Mouse (Mus musculus) natural killer cell, adult 2 months (primary cell): ENCODE measurements around the gene Arnt.

Experiments used
- DNase-seq, 2 experiments: peaks; one replicate each; pipeline ENCODE4 v3.0.0; 2022; ENCODE audit warnings: low spot score in 2 of 2

Arnt gene

GRCm38 (mm10) chr3:95457758-95458157 is 23.6 kb downstream of the Arnt start:
- DNase-seq, result no peak

DNA sequence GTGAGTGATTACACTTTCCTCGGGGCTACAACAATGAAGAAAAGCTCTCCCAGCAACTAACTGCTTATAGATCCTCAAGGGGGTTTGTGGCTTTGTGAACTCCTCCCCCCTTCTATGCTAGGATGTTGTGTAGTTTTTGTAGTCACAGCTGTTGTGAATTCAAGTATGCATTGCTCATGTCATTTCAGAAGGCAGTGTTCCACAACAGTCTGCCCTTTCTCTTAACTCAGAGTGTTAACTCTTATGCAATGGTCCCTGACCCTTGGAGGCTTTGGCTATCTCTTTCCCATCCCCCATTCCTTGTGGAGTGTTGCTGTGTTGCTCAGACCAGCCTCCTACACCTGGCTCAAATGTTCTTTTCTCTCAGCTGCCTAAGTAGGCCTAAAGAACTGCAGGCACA is 25.2 kb downstream of the Arnt start:
- no peak for DNase-seq

- no peak for DNase-seq
Observed at GRCm38 (mm10) chr3:95463852-95464251, 29.7 kb downstream of the Arnt start.

GRCm38 (mm10) chr3:95478966-95479365 is 44.8 kb downstream of the Arnt start:
- DNase-seq, result no peak

- DNase-seq, result no peak
Observed at GRCm38 (mm10) chr3:95486421-95486820, 52.2 kb downstream of the Arnt start.

DNA sequence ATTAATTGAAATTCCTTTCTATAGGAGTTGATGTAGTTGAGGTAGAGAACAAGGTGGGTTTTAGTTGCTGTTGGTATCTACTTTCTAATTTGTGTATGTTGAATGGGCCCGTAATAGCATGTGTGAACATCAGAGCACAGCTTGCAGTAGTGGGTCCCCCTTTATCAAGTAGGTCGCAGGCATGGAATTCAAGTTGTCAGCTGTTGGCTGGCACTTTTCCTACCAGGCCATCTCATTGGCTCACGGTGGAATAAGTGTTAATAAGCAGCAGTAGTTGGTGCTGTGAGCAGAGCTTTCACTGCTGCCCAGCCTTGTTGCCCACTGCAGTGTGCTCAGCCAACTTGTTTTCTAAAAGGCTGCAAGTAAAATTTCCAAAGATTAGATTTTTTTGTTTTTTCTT is 54.5 kb downstream of the Arnt start:
- no peak for DNase-seq

GRCm38 (mm10) chr3:95490238-95490637 is 56.0 kb downstream of the Arnt start:
- no peak for DNase-seq

- DNase-seq, result peak; percentile 41 to 58
Observed at GRCm38 (mm10) chr3:95494342-95494741, 60.2 kb downstream of the Arnt start.

DNA sequence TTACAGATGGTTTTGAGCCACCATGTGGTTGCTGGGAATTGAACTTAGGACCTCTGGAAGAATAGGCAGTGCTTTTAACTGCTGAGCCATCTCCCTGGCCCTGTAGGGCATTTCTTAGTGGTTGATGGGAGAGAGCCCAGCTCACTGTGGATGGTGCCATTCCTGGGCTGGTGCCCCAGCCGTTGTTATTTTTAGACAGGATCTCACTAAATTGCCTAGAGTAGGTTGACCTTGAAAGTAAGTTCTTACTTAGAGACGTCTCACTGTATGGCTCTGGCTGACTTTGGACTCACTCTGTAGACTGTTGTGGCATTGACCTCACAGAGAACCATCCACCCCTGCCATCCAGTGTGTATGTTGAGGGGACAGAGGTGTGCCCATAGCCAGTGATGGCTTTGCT is 64.0 kb downstream of the Arnt start:
- no peak for DNase-seq

DNA sequence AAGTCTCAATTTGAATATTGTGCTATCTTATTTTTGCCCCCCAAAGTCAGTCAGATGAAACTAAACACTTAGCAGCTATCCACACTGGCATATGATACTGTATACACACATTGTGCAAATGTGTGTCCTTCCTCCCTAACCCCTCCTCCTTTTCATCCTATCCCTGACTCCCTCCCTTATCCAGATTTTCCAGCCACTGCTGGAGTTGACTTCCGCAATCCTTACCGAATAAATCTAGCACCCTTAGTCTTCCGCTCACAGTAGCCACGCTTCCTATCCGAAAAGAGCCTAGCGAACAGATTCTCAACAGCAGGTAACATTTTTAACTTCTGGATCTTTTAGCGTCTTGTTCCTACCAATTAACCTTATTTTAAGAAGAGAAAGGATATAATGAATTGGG is 64.8 kb downstream of the Arnt start, which contains the start of gene Ctsk:
Gene Ctsk (plus strand): TSS at position 233 of the 400 bp plus-strand sequence.
- no peak for DNase-seq

GRCm38 (mm10) chr3:95499496-95500140 is 65.4 kb downstream of the Arnt start:
- no peak for DNase-seq

DNA sequence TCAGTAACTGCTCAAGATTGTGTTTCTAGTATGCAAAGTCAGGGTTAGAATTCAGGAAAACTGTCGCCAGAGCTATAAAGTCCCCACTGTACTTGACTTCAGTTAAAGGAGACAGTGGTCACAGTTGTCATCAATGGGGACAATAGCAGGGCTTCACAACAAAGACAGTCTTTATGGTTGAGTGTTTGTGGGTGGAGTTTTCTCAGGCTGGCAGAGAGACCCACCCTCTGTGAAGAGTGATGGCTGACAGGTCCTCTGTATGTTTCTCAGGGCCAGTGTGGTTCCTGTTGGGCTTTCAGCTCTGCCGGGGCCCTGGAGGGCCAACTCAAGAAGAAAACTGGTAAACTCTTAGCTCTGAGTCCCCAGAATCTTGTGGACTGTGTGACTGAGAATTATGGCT is 68.1 kb downstream of the Arnt start:
- no peak for DNase-seq

GRCm38 (mm10) chr3:95509348-95509747 is 75.2 kb downstream of the Arnt start:
- no peak for DNase-seq

DNA sequence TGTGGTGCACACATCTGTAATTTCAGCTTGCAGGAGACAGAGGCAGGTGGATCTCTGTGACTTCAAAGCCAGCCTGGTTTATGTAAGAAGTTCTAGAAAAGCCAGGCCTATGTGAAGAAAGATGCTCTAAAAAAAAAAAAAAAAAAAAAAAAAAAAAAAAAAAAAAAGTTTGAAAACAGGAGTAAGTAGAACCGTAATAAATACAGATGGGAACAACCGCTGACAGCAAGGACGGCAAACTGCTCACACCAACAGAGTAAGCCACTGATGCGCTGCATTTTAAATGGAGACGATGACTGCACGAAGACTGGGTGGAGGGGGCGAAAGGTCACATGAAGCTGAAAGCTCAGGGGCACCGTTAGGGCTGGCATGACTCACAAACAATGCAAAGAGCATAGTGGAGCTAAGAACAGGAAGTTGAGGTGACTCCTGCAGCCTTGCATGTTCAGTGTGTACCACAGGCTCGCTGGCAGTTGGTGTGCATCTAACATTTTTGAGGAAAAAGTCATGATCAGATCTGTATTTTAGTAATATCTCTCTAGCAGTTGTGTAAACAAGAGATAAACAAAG is 77.5 kb downstream of the Arnt start:
- DNase-seq, result peak; percentile 28 to 46

- no peak for DNase-seq
Observed at GRCm38 (mm10) chr3:95516614-95517041, 82.4 kb downstream of the Arnt start.

- DNase-seq, result peak; percentile 23 to 50
Observed at GRCm38 (mm10) chr3:95517493-95517898, 83.3 kb downstream of the Arnt start.

DNA sequence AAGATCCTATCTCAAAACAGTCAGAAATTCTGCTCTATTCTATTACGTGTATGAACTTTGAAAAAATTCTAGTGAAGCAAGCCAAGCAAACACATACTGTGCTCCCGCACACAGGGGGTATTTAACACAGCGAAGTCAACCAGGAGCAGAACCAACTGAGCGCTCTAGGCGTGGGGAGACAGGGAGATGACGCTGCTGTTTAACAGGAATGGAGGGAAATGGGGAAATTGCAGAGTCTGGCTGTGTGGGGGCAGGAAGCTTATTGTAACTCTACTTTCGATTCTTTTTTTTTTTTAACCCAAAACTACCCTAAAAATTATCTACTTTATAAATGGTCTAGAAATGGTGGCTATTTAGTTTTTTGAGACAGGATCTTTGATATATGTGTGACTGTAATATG is 84.7 kb downstream of the Arnt start:
- no peak for DNase-seq

DNA sequence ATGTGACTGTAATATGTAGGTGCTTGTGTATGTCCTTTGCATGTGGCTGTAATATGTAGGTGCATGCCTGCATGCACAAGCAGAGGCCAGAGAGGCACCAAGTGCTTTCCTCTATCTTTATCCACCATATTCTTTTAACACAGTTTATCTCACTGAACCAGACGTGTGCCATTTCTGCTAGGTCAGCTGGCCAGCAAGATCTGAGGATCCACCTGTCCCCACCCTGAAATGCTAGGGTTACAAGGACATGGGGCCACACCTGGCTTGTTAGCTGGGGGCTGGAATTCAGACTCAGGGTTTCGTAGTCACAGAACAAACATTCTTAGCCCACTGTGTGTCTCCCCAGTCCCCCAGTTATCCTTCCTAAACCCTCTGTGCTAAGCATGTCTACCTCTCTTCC is 85.1 kb downstream of the Arnt start:
- DNase-seq, result no peak

- DNase-seq, result no peak
Observed at GRCm38 (mm10) chr3:95520100-95520499, 85.9 kb downstream of the Arnt start.

- DNase-seq, result peak in 1 of 2 experiments; percentile 35
Observed at GRCm38 (mm10) chr3:95521168-95521567, 87.0 kb downstream of the Arnt start.

GRCm38 (mm10) chr3:95523662-95524061 is 89.5 kb downstream of the Arnt start:
- DNase-seq, result peak; percentile 53 to 70

GRCm38 (mm10) chr3:95524673-95525072 is 90.5 kb downstream of the Arnt start:
- DNase-seq, result no peak

DNA sequence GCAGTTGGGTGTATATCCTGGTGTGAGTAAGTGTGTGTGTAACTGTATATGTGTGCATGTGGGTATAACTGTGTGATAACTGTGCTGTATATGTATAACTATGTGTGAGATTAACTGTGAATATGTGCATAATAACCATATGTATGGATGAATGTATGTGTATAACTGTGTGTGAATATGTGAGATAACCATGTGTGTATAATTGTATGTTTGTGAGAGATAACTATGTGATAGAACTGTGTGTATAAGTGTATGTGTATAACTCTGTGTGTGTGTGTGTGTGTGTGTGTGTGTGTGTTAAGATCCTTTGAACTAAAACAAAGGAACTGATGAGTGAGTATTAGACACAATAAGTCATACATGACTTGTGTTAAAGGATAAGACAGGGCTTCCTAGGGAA is 91.9 kb downstream of the Arnt start:
- DNase-seq, result no peak
